Mouse (Mus musculus) megakaryocyte, embryonic 14.5 days (primary cell): ENCODE data around the gene Lrch3. TPM values are rescaled to one million over a fixed set of nuclear protein-coding genes. Genes with fewer than 3 reads are reported as not detected.

ENCODE experiments used
- H3K27me3 ChIP-seq: replicated peaks from 2 replicates; pipeline ENCODE3; 2012; ENCODE audit warnings: inconsistent platforms
- H3K36me3 ChIP-seq: replicated peaks from 2 replicates; pipeline ENCODE3; 2012; ENCODE audit warnings: low read length, inconsistent platforms, mixed read lengths
- H3K4me1 ChIP-seq: 2 replicates; pipeline ENCODE4 v1.6.1; 2012; ENCODE audit warnings: inconsistent platforms
- H3K4me3 ChIP-seq: replicated peaks from 2 replicates; pipeline ENCODE3; 2012; ENCODE audit warnings: moderate library complexity, mild to moderate bottlenecking, inconsistent platforms
- H3K9me3 ChIP-seq: 2 replicates; pipeline ENCODE4 v1.6.1; 2012; ENCODE audit warnings: inconsistent platforms
- FLI1 ChIP-seq: IDR thresholded peaks from 2 replicates; pipeline ENCODE4 v1.6.1; 2012; ENCODE audit warnings: low read length, inconsistent platforms, mixed read lengths
- GATA1 ChIP-seq: IDR thresholded peaks from 3 replicates; pipeline ENCODE4 v1.6.1; 2012; ENCODE audit warnings: mixed read lengths, low read length, inconsistent platforms, borderline replicate concordance
- polyA plus RNA-seq: library from polyadenylated mRNA; stranded (reverse); fragments of >175 nt; gene quantifications from 2 replicates; pipeline ENCODE4 v1.2.3, GENCODE M21; 2012; ENCODE audit warnings: low replicate concordance; ENCODE audit not compliant: insufficient read depth

Lrch3 gene
- polyA plus RNA-seq, 1 experiment = 2.7 TPM

DNA sequence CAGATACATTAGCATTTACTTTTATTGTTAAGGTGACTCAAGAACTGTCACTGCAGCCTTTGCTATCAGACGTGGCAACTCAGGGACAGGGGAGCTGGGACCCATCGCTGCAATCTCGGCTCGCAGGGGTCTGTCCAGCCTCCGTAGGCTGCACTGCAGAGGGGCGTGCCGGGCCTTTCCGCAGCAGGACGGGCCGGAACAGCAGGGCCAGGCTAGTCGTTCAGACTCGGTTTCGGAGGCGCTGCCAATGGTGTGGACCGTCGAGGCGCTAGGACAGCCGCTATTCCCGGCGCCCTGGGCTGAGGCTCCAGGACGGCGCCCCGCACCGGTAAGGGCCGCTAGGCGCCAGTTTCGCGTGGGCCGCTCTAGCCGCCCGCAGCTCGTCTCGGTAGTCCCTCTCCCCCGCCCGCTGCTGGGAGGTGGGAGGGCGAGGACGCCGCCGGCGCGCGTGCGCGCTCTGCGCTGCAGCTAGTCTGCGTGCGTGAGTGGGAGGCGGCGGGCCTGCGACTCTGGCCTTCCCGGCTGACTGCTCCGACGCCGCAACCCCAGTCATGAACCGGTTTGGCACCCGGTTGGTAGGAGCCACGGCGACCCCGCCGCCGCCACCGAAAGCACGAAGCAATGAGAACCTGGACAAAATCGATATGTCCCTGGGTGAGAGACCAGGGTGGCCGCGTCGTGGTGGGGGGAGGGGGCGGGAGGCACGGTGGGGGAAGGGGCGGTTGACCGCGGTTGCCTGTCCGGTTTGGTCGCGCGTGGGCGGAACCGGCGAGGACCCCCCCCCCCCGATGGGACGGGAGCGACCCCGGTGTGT lies 36.4 kb upstream of the Lrch3 start, which contains the start of the genes Fyttd1 and Rubcn:
Gene Fyttd1 (plus strand): TSS at position 158 of the 814 bp plus-strand sequence.
Gene Rubcn (minus strand): TSS at position 424 of the 814 bp plus-strand sequence.
- H3K4me1 ChIP-seq = peaks cover 39% of the 10 kb centered on the region
- no peak for TF ChIP-seq FLI1
- TF ChIP-seq GATA1 = no peak
- H3K36me3 ChIP-seq = peaks cover 3% of the 10 kb centered on the region
- H3K4me3 ChIP-seq = peak within 1 kb of the TSS; percentile 95
- H3K27me3 ChIP-seq = no peaks in the 10 kb centered on the region
- no peaks in the 10 kb centered on the region for H3K9me3 ChIP-seq

- TF ChIP-seq FLI1 (no peak), GATA1 (no peak)
- H3K27me3 ChIP-seq = no peaks in the 10 kb centered on the region
- peak overlapping the region; percentile 95 for H3K4me3 ChIP-seq
- peaks cover 36% of the 10 kb centered on the region for H3K4me1 ChIP-seq
- H3K9me3 ChIP-seq = no peaks in the 10 kb centered on the region
- H3K36me3 ChIP-seq = peaks cover 3% of the 10 kb centered on the region
Observed at GRCm38 (mm10) chr16:32878157-32878598, 35.7 kb upstream of the Lrch3 start.

GRCm38 (mm10) chr16:32878972-32879926 lies 34.7 kb upstream of the Lrch3 start:
- TF ChIP-seq GATA1 (no peak), FLI1 (no peak)
- Histone ChIP-seq H3K4me1 (peaks cover 42% of the 10 kb centered on the region), H3K27me3 (no peaks in the 10 kb centered on the region), H3K36me3 (peaks cover 11% of the 10 kb centered on the region), H3K4me3 (peak overlapping the region; percentile 77), H3K9me3 (no peaks in the 10 kb centered on the region)

DNA sequence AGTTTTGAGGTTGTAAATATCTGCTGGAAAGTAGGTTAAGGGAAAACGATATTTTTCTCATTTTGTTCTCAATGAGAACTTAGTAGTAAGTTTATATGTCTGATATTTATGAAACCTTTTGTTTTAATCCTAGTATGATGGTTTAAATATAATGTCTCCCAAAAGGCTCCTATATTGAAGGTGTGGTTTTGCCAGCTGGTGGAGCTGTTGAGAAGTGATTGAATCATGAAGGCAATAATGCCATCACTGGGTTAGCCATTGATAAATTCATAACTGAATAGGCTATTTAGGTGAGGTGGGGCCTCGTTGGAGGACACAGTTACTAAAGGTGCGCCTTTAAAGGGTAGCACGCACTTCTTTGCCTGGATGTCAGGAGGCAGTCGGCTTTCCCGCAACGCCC lies 32.4 kb upstream of the Lrch3 start:
- peaks cover 44% of the 10 kb centered on the region for H3K4me1 ChIP-seq
- no peak overlapping the region for H3K4me3 ChIP-seq
- TF ChIP-seq GATA1 = no peak
- no peak for TF ChIP-seq FLI1

DNA sequence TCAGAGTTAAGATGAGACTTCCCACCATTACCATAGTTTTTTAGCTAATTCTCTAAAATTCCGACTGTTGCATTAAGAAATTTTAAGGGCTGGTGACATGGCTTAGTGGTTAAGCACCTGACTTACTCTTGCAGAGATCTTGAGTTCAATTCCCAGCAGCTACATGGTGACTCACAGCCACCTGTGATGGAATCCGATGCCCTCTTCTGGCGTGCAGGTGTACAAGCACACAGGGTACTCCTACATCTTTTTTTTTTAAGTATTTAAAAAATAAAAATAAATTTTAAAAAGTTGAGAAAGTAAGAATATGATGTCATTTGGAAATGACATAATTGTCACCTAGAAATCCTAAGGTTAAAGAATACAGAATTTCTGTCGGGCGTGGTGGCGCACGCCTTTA lies 25.9 kb upstream of the Lrch3 start:
- TF ChIP-seq GATA1 = no peak
- TF ChIP-seq FLI1 = no peak
- H3K27me3 ChIP-seq = no peaks in the 10 kb centered on the region
- H3K9me3 ChIP-seq = no peaks in the 10 kb centered on the region
- no peak overlapping the region for H3K4me3 ChIP-seq
- peaks cover 73% of the 10 kb centered on the region for H3K36me3 ChIP-seq
- peaks cover 10% of the 10 kb centered on the region; the same call in 1 of the 2 replicates for H3K4me1 ChIP-seq

More for the DNA sequence above, 32.4 kb upstream of the Lrch3 start:
- Histone ChIP-seq H3K27me3 (no peaks in the 10 kb centered on the region), H3K9me3 (no peaks in the 10 kb centered on the region), H3K36me3 (peaks cover 29% of the 10 kb centered on the region)

DNA sequence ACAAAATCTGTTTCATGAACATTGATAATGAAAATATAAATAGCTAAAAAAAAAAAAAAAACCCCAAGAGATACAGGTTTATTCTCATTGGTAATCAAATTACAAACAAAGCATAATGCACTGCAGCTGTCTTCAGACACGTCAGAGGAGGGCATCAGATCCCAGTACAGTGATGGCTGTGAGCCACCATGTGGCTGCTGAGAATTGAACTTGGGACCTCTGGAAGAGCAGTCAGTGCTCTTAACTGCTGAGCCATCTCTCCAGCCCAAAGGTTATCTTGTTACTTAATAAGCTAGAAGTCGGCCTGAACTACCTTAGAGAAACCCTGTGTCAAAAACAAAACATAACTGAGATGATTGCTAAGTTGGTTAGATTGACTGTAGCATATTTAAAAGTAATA lies 24.0 kb upstream of the Lrch3 start:
- H3K4me1 ChIP-seq = no peaks in the 10 kb centered on the region
- H3K27me3 ChIP-seq = no peaks in the 10 kb centered on the region
- TF ChIP-seq FLI1 (no peak), GATA1 (no peak)
- H3K4me3 ChIP-seq = no peak overlapping the region
- H3K9me3 ChIP-seq = no peaks in the 10 kb centered on the region
- H3K36me3 ChIP-seq = peaks cover 76% of the 10 kb centered on the region

- TF ChIP-seq GATA1 = no peak
- no peak for TF ChIP-seq FLI1
- no peak overlapping the region for H3K4me3 ChIP-seq
- H3K9me3 ChIP-seq = no peaks in the 10 kb centered on the region
- no peaks in the 10 kb centered on the region for H3K27me3 ChIP-seq
- H3K4me1 ChIP-seq = no peaks in the 10 kb centered on the region; the same call in 1 of the 2 replicates
- H3K36me3 ChIP-seq = peaks cover 87% of the 10 kb centered on the region
Observed at GRCm38 (mm10) chr16:32896126-32896525, 17.8 kb upstream of the Lrch3 start.

DNA sequence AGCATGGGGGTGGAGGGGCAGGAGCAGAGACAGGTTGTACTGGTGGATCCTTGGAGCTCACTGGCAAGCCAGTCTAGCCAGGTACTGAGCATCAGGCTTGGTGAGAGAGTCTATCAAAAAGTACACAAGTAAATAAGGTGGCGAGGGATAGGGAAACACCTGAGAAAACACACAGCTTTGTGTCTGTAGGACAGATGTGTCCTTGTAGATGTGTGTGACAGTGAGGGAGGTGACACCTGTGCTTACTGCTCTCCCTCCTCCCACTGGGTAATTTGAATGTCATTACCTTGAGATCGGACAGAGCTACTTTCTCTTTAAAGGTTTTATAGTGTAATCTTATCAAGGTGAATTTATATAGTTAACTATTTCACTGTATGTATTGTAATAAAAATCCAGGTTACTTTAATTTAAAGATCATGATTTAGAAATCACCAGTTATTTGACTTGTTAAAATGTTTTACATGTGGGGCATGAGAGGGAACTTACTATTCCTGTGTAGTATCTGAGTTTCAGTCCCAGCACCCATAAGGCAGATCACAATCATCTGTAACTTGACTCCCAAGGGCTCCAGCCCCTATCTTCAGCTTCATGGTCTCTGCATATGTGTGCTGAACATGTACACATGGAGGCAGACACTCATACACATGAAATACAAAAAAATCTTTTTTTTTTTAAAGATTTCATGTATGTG lies 12.4 kb upstream of the Lrch3 start:
- TF ChIP-seq GATA1 = no peak
- TF ChIP-seq FLI1 = no peak

GRCm38 (mm10) chr16:32902051-32902428 lies 11.9 kb upstream of the Lrch3 start:
- no peaks in the 10 kb centered on the region for H3K27me3 ChIP-seq
- H3K36me3 ChIP-seq = peaks cover 82% of the 10 kb centered on the region
- no peaks in the 10 kb centered on the region for H3K9me3 ChIP-seq
- TF ChIP-seq GATA1 (no peak), FLI1 (no peak)
- H3K4me3 ChIP-seq = no peak overlapping the region
- H3K4me1 ChIP-seq = no peaks in the 10 kb centered on the region

More for the DNA sequence above, 12.4 kb upstream of the Lrch3 start:
- Histone ChIP-seq H3K4me3 (no peak overlapping the region), H3K36me3 (peaks cover 78% of the 10 kb centered on the region), H3K4me1 (no peaks in the 10 kb centered on the region; the same call in 1 of the 2 replicates), H3K9me3 (no peaks in the 10 kb centered on the region), H3K27me3 (no peaks in the 10 kb centered on the region)
